Mouse (Mus musculus) stomach, embryonic 16.5 days (tissue): ENCODE data around the gene Aifm3. TPM values are rescaled to one million over a fixed set of nuclear protein-coding genes. Genes with fewer than 3 reads are reported as not detected.

ENCODE experiments used
- ATAC-seq: fragments of 200-750 bp; cut with Nextera tagmentation; 2 replicates; pipeline ENCODE4 v1.8.0; 2017; ENCODE audit warnings: moderate number of reproducible peaks, moderate TSS enrichment; ENCODE audit not compliant: insufficient read depth, low FRiP score
- H3K27ac ChIP-seq: fragments of 300-500 bp; sonication (generic); 2 replicates; pipeline ENCODE4 v1.5.1; 2014; ENCODE audit warnings: low read length
- H3K27me3 ChIP-seq: fragments of 300-500 bp; sonication (generic); 2 replicates; pipeline ENCODE4 v1.6.1; 2014; ENCODE audit warnings: low read length, control low read depth, mixed read lengths; ENCODE audit not compliant: control insufficient read depth, insufficient read depth
- H3K36me3 ChIP-seq: fragments of 300-500 bp; sonication (generic); 2 replicates; pipeline ENCODE4 v1.6.1; 2014; ENCODE audit warnings: low read length; ENCODE audit not compliant: control insufficient read depth, insufficient read depth
- H3K4me1 ChIP-seq: fragments of 300-500 bp; sonication (generic); 2 replicates; pipeline ENCODE4 v1.6.1; 2014; ENCODE audit warnings: low read length, control low read depth, mixed read lengths; ENCODE audit not compliant: control insufficient read depth, insufficient read depth
- H3K4me2 ChIP-seq: fragments of 300-500 bp; sonication (generic); 2 replicates; pipeline ENCODE4 v1.6.1; 2014; ENCODE audit warnings: low read depth, low read length, mixed read lengths
- H3K4me3 ChIP-seq: fragments of 300-500 bp; sonication (generic); replicated peaks from 2 replicates; pipeline ENCODE4 v1.5.1; 2014; ENCODE audit warnings: mild to moderate bottlenecking, low read length
- H3K9ac ChIP-seq: fragments of 300-500 bp; sonication (generic); 2 replicates; pipeline ENCODE4 v1.6.1; 2014; ENCODE audit warnings: low read length
- H3K9me3 ChIP-seq: fragments of 300-500 bp; sonication (generic); replicated peaks from 2 replicates; pipeline ENCODE4 v1.6.1; 2016; ENCODE audit warnings: low read length, control low read depth; ENCODE audit not compliant: control insufficient read depth
- WGBS: fragments of 180-500 bp; shearing (Covaris S2); extraction: QIAGEN DNeasy Blood & Tissue Kit; methylation state at CpG from one replicate; pipeline ENCODE4 v1.1.7; 2014; 5-methylcytosine and 5-hydroxymethylcytosine counted together
- polyA plus RNA-seq: library from polyadenylated mRNA; unstranded; fragments of >200 nt; fragmentation: Nextera tagmentation; extraction: Ambion mirVana; gene quantifications from 2 replicates; pipeline ENCODE4 v1.2.1, GENCODE M21; 2015

Aifm3 gene
- polyA plus RNA-seq, 1 experiment from 2014 or later: 3.1 TPM

DNA sequence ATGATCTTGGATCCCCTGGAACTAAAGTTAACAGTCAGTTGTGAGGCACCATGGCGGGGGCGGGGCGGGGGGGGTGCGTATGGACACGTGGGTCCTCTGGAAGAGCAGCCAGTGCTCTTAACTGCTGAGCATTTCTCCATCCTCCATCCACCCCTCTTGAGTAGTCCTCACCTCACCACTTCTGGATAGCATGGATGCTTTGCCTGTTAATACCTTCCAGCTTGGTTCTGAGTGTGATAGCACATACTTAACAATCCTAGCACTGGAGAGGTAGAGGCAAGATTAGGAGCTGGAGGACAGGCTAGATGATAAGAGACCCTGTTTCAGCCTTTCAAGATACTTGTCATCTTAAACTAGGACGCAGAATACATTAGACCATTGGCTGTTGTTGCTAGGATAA lies 16.9 kb upstream of the Aifm3 start:
- Histone ChIP-seq H3K9me3 (no peaks in the 10 kb centered on the region), H3K4me3 (no peak overlapping the region), H3K9ac (no peak overlapping the region), H3K4me1 (no peaks in the 10 kb centered on the region; the same call in 1 of the 2 replicates), H3K4me2 (no peak overlapping the region), H3K27ac (no peak overlapping the region), H3K27me3 (no peaks in the 10 kb centered on the region), H3K36me3 (0 out of 2 replicates have a peak, but pooled peaks cover 5% of the 10 kb centered on the region)
- WGBS: 86% methylated on average over 6 of the region's 6 CpGs
- no peak for ATAC-seq

DNA sequence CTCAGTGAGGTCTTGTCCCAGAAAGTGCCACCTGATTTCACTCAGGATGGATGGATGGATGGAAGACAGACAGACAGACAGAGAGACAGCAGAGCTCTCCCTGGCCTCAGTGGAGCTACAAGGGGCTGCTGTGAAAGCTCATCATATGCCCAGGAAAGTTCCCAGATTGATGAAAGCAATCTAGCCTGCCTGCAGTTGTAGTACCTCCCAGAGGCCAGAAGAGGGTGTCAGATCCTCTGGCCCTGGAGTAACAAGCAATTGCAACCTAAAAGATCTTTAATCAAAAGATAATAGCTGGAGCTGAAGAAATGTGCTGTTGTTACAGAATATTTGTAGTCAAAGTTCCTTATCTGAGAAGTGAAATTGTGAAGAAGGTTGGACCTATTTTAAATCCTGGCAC lies 15.3 kb upstream of the Aifm3 start:
- Histone ChIP-seq H3K9me3 (no peaks in the 10 kb centered on the region), H3K27me3 (no peaks in the 10 kb centered on the region), H3K4me2 (no peak overlapping the region), H3K4me3 (no peak overlapping the region), H3K9ac (no peak overlapping the region), H3K27ac (no peak overlapping the region), H3K36me3 (0 out of 2 replicates have a peak, but pooled peaks cover 5% of the 10 kb centered on the region), H3K4me1 (no peaks in the 10 kb centered on the region; the same call in 1 of the 2 replicates)
- no peak for ATAC-seq

DNA sequence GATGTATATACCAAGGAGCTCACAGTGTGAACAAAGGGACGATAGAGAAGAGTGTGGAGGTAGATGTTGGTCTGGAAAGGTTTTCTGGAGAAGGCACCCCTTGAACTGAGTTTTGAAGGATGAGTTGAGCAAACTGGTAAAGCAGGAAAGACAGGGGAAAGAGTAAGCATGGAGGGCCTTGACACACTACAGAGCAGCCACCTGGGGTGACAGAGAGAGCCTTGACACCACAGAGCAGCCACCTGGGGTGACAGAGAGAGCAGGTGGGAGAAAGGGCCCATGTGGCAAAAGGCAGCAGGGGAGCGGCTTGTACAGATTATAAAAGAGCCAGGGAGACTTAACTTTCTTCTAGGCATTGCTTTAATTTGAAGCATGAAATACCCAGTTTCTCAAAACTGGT lies 14.7 kb upstream of the Aifm3 start:
- Histone ChIP-seq H3K4me3 (no peak overlapping the region), H3K4me2 (no peak overlapping the region), H3K4me1 (no peaks in the 10 kb centered on the region; the same call in 1 of the 2 replicates), H3K36me3 (0 out of 2 replicates have a peak, but pooled peaks cover 5% of the 10 kb centered on the region), H3K27me3 (no peaks in the 10 kb centered on the region), H3K9me3 (no peaks in the 10 kb centered on the region), H3K9ac (no peak overlapping the region), H3K27ac (no peak overlapping the region)
- 66% methylated on average over 2 of the region's 2 CpGs for WGBS
- ATAC-seq: no peak

- no peak for ATAC-seq
- Histone ChIP-seq H3K9ac (no peak overlapping the region), H3K4me3 (no peak overlapping the region), H3K27me3 (no peaks in the 10 kb centered on the region), H3K36me3 (0 out of 2 replicates have a peak, but pooled peaks cover 2% of the 10 kb centered on the region), H3K27ac (no peak overlapping the region), H3K4me1 (no peaks in the 10 kb centered on the region; the same call in 1 of the 2 replicates), H3K4me2 (no peak overlapping the region), H3K9me3 (no peaks in the 10 kb centered on the region)
- WGBS: 95% methylated on average over 4 of the region's 4 CpGs
These were observed 14.1 kb upstream of the Aifm3 start for GRCm38 (mm10) chr16:17475326-17475725.

DNA sequence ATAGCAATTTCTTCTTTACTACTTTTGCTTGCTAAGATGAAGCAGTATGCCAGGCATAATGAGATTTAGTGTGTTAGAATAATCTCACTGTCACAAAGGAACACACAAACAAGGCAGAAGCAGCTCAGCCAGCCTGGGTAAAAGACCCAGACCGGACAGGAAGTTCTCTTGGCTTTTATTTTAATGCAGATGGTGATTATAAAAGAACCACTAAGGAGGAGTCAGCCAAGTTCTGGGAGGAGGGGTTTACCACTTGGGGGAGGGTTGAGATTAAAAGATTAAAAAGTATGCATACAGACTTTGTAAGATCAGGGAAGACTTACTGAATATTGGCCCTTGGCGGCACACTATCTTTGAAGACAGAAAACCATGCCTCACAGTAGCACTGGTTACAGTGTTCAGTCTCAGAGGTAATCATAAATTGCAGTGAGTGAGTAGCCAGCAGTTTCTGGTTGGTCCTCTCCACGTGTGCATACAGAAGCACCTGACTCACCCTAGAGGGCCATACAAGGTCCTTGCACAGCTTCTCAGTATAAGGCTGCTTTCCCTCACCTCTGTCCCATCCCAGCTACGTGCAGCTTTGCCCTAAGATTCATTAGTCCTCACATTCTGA lies 11.0 kb upstream of the Aifm3 start:
- WGBS: 75% methylated on average over 4 of the region's 4 CpGs
- H3K27me3 ChIP-seq: no peaks in the 10 kb centered on the region
- H3K4me1 ChIP-seq: no peaks in the 10 kb centered on the region; the same call in 1 of the 2 replicates
- H3K9ac ChIP-seq: no peak overlapping the region
- no peak overlapping the region for H3K27ac ChIP-seq
- no peak overlapping the region for H3K4me3 ChIP-seq
- no peak for ATAC-seq
- no peak overlapping the region for H3K4me2 ChIP-seq
- no peaks in the 10 kb centered on the region for H3K36me3 ChIP-seq
- no peaks in the 10 kb centered on the region for H3K9me3 ChIP-seq

- H3K27ac ChIP-seq: no peak overlapping the region
- H3K36me3 ChIP-seq: peaks cover 12% of the 10 kb centered on the region
- H3K4me2 ChIP-seq: no peak overlapping the region
- no peaks in the 10 kb centered on the region for H3K27me3 ChIP-seq
- no peak overlapping the region for H3K4me3 ChIP-seq
- 69% methylated on average over 2 of the region's 2 CpGs for WGBS
- H3K4me1 ChIP-seq: no peaks in the 10 kb centered on the region
- ATAC-seq: no peak
- no peak overlapping the region for H3K9ac ChIP-seq
- H3K9me3 ChIP-seq: no peaks in the 10 kb centered on the region
These were observed 7.9 kb upstream of the Aifm3 start for GRCm38 (mm10) chr16:17481465-17481864.

- Histone ChIP-seq H3K27ac (no peak overlapping the region), H3K9me3 (no peaks in the 10 kb centered on the region), H3K4me2 (no peak overlapping the region), H3K9ac (no peak overlapping the region), H3K36me3 (peaks cover 12% of the 10 kb centered on the region), H3K4me1 (no peaks in the 10 kb centered on the region), H3K4me3 (no peak overlapping the region), H3K27me3 (no peaks in the 10 kb centered on the region)
- WGBS: 20% methylated on average over 3 of the region's 3 CpGs
- no peak for ATAC-seq
These were observed 2.9 kb upstream of the Aifm3 start for GRCm38 (mm10) chr16:17486505-17486904.

DNA sequence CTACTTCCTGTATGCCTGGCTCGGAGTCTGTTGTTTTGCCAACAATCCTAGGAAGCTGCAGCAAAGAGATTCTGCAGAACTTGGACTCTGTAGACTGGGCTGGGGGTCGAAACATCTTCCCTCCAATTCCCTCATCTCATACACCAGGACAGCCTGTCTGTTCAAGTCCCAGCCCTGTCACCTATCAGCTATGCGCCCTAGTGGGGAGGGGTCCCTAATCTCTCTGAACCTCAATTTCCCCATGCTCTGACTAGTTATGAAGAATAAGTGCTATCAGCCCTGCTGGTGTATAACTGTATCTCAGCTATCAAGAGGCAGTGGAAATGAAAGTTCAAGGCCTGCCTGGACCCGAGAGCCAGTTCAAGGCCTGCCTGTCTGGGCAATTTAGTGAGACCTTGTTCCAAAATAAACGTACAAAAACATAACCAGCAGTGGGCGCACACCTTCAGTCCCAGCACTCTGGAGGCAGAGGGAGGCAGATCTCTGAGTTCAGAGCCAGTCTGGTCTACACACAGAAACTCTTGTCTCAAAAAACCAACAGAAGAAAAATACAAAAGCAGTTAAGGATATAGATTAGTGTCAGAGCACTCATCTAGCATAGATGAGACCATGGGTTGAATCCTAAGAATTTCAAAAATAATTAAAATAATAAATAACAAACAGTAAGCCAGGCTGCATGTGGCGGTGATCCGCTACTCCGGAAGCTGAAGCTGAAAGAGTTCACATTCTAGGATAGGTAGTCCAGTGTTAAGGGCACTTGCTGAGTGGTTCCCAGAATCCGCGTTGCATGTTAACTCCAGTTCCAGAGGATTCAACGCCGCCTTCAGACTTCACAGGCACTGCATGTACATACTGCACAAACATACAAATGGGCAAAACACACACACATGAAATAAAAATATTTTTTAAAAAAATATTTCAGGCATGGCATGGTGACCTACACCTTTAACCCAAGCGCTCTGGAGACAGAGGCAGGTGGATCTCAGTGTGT lies 638 bp upstream of the Aifm3 start:
- 46% methylated on average over 14 of the region's 14 CpGs for WGBS
- Histone ChIP-seq H3K4me1 (no peaks in the 10 kb centered on the region), H3K4me3 (peak overlapping the region; percentile 54), H3K27me3 (no peaks in the 10 kb centered on the region), H3K36me3 (peaks cover 12% of the 10 kb centered on the region), H3K27ac (no peak overlapping the region), H3K9me3 (no peaks in the 10 kb centered on the region), H3K9ac (peak overlapping the region; percentile 72), H3K4me2 (peak overlapping the region; percentile 92)
- peak; percentile 38; the same call in 1 of the 2 replicates for ATAC-seq

DNA sequence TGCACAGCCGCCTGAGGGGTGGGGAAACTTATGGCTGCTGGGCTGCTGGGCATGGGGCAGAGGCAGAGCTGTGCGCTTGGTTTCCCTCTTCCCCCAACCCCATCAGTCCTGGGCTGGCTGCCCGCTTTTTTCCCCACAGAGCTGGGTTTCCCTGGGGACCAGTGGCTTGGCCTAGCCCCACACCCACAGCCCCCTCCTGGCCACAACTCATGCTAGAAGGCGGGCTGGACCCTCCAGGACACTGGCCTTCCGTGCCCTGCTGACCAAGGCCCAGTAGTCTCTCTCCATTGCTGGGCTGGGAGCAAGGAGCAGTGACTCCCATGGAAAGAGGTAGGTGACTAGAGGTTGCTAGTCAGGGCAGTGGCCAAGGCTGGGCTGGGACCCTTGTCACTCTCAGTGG lies 1.7 kb downstream of the Aifm3 start:
- Histone ChIP-seq H3K9me3 (no peaks in the 10 kb centered on the region), H3K9ac (no peak overlapping the region), H3K4me1 (no peaks in the 10 kb centered on the region), H3K36me3 (peaks cover 3% of the 10 kb centered on the region; the same call in 1 of the 2 replicates), H3K4me3 (no peak overlapping the region), H3K4me2 (no peak overlapping the region), H3K27me3 (no peaks in the 10 kb centered on the region), H3K27ac (no peak overlapping the region)
- 81% methylated on average over 5 of the region's 5 CpGs for whole genome bisulfite sequencing
- ATAC-seq: no peak
